Mouse (Mus musculus) stomach, postnatal 0 days (tissue): ENCODE results near the gene Mpz.

Experiments used
- CTCF ChIP-seq: IDR thresholded peaks from 2 replicates; pipeline ENCODE4 v1.5.1; 2016; ENCODE audit warnings: antibody characterized with exemption, low read depth, mild to moderate bottlenecking, moderate library complexity
- EP300 ChIP-seq: optimal IDR thresholded peaks from 2 replicates; pipeline ENCODE3; 2016; ENCODE audit warnings: antibody characterized with exemption

GRCm38 (mm10) chr1:171164258-171164657 lies 13.7 kb downstream of the Mpz start:
- TF ChIP-seq EP300: no peak
- TF ChIP-seq CTCF: peak; percentile 66
